Mouse (Mus musculus) liver, adult 2 months (tissue): ENCODE data around the gene Dcst2. TPM values are rescaled to one million over a fixed set of nuclear protein-coding genes. Genes with fewer than 3 reads are reported as not detected.

Experiments
- DNase-seq: peaks from one replicate; pipeline ENCODE4 v3.0.0-alpha.2; 2011; ENCODE audit warnings: low read depth, low spot score; ENCODE audit errors: extremely low read depth
- H3K27ac ChIP-seq: fragments of 200-500 bp; replicated peaks from 2 replicates; pipeline ENCODE4 v1.5.1; 2012; ENCODE audit warnings: low read depth, mild to moderate bottlenecking, control low read depth, inconsistent platforms, low read length; ENCODE audit not compliant: insufficient read depth
- H3K27me3 ChIP-seq: fragments of 200-500 bp; 2 replicates; pipeline ENCODE4 v1.6.1; 2012; ENCODE audit warnings: mild to moderate bottlenecking, moderate library complexity, low read length, inconsistent platforms; ENCODE audit not compliant: control insufficient read depth, insufficient read depth
- H3K36me3 ChIP-seq: fragments of 200-500 bp; 2 replicates; pipeline ENCODE4 v1.6.1; 2012; ENCODE audit warnings: low read length, inconsistent platforms; ENCODE audit not compliant: control insufficient read depth, insufficient read depth
- H3K4me1 ChIP-seq: fragments of 200-500 bp; 2 replicates; pipeline ENCODE4 v1.6.1; 2011; ENCODE audit warnings: low read length; ENCODE audit not compliant: control insufficient read depth, insufficient read depth
- H3K4me3 ChIP-seq: fragments of 200-500 bp; 2 replicates; pipeline ENCODE4 v1.5.1; 2011; ENCODE audit warnings: low read depth, mild to moderate bottlenecking, control low read depth, low read length, moderate library complexity; ENCODE audit not compliant: insufficient read depth
- H3K79me2 ChIP-seq: fragments of 200-500 bp; 2 replicates; pipeline ENCODE4 v1.6.1; 2012; ENCODE audit warnings: inconsistent platforms, mild to moderate bottlenecking, low read length, moderate library complexity; ENCODE audit not compliant: control insufficient read depth, insufficient read depth
- H3K9ac ChIP-seq: fragments of 200-500 bp; 2 replicates; pipeline ENCODE4 v1.6.1; 2012; ENCODE audit warnings: low read depth, mild to moderate bottlenecking, control low read depth, inconsistent platforms, low read length
- CTCF ChIP-seq: fragments of 200-500 bp; IDR thresholded peaks from 2 replicates; pipeline ENCODE4 v1.5.1; 2011; ENCODE audit warnings: low read depth, low read length, control low read depth
- POLR2A ChIP-seq: fragments of 200-500 bp; IDR thresholded peaks from 2 replicates; pipeline ENCODE4 v1.6.1; 2011; ENCODE audit warnings: low read length, control low read depth; ENCODE audit not compliant: insufficient read depth; ENCODE audit errors: extremely low read depth
- WGBS: fragments of 180-500 bp; shearing (Covaris S2); methylation state at CpG from one replicate; pipeline ENCODE4 v1.1.7; 2018; 5-methylcytosine and 5-hydroxymethylcytosine counted together
- polyA plus RNA-seq: library from polyadenylated mRNA; depleted of rRNA; stranded (reverse); fragments of >200 nt; gene quantifications from 2 replicates; pipeline ENCODE4 v1.2.3, GENCODE M21; 2012
- total RNA-seq: library from RNA; depleted of rRNA; stranded (reverse); fragments of >200 nt; gene quantifications from 2 replicates; pipeline ENCODE4 v1.2.3, GENCODE M21; 2014

Dcst2 gene
- total and polyA plus RNA-seq, 2 experiments = not detected

GRCm38 (mm10) chr3:89320581-89321182, 41.1 kb upstream of the Dcst2 start:
- DNase-seq = no peak
- 3% methylated on average over 38 of the region's 41 CpGs for WGBS
- no peak overlapping the region for H3K27ac ChIP-seq
- peaks cover 21% of the 10 kb centered on the region for H3K4me1 ChIP-seq
- H3K4me3 ChIP-seq = peak overlapping the region; percentile 0; the same call in 1 of the 2 replicates
- no peaks in the 10 kb centered on the region for H3K79me2 ChIP-seq
- peaks cover 46% of the 10 kb centered on the region for H3K27me3 ChIP-seq
- no peak for TF ChIP-seq CTCF
- H3K9ac ChIP-seq = no peak overlapping the region
- no peaks in the 10 kb centered on the region for H3K36me3 ChIP-seq

GRCm38 (mm10) chr3:89321183-89322130, 40.3 kb upstream of the Dcst2 start:
- H3K27ac ChIP-seq = no peak overlapping the region
- no peaks in the 10 kb centered on the region for H3K36me3 ChIP-seq
- peaks cover 18% of the 10 kb centered on the region for H3K4me1 ChIP-seq
- peak overlapping the region; percentile 16; the same call in 1 of the 2 replicates for H3K4me3 ChIP-seq
- H3K79me2 ChIP-seq = no peaks in the 10 kb centered on the region
- WGBS = 2% methylated on average over 65 of the region's 66 CpGs
- no peak for TF ChIP-seq CTCF
- no peak for DNase-seq
- H3K27me3 ChIP-seq = peaks cover 46% of the 10 kb centered on the region
- H3K9ac ChIP-seq = no peak overlapping the region

- no peak for TF ChIP-seq CTCF
- TF ChIP-seq POLR2A = no peak
- peaks cover 46% of the 10 kb centered on the region for H3K27me3 ChIP-seq
- no peaks in the 10 kb centered on the region for H3K79me2 ChIP-seq
- H3K9ac ChIP-seq = no peak overlapping the region; the same call in 1 of the 2 replicates
- H3K4me3 ChIP-seq = peak overlapping the region; percentile 42; the same call in 1 of the 2 replicates
- no peaks in the 10 kb centered on the region for H3K36me3 ChIP-seq
- no peak overlapping the region for H3K27ac ChIP-seq
- 4% methylated on average over 14 of the region's 14 CpGs for WGBS
- peaks cover 17% of the 10 kb centered on the region for H3K4me1 ChIP-seq
- DNase-seq = no peak
Measured at GRCm38 (mm10) chr3:89322131-89322500, 39.7 kb upstream of the Dcst2 start.

GRCm38 (mm10) chr3:89322514-89323165, 39.1 kb upstream of the Dcst2 start, which contains the start of gene Efna3:
Gene Efna3 (minus strand): TSS chr3:89322965.
- Histone ChIP-seq H3K4me1 (peaks cover 17% of the 10 kb centered on the region), H3K36me3 (no peaks in the 10 kb centered on the region), H3K4me3 (peak within 1 kb of the TSS; percentile 42; the same call in 1 of the 2 replicates), H3K27ac (no peak within 1 kb of the TSS), H3K79me2 (no peaks in the 10 kb centered on the region), H3K27me3 (peaks cover 46% of the 10 kb centered on the region), H3K9ac (peak within 1 kb of the TSS; percentile 40)
- no peak for TF ChIP-seq POLR2A
- TF ChIP-seq CTCF = no peak
- DNase-seq = no peak
- 3% methylated on average over 53 of the region's 53 CpGs for WGBS

GRCm38 (mm10) chr3:89325882-89326281, 35.9 kb upstream of the Dcst2 start:
- no peaks in the 10 kb centered on the region for H3K79me2 ChIP-seq
- TF ChIP-seq POLR2A (no peak), CTCF (no peak)
- H3K4me3 ChIP-seq = no peak overlapping the region
- H3K27me3 ChIP-seq = peaks cover 23% of the 10 kb centered on the region
- H3K36me3 ChIP-seq = no peaks in the 10 kb centered on the region
- no peak overlapping the region for H3K27ac ChIP-seq
- no peak overlapping the region for H3K9ac ChIP-seq
- no peak for DNase-seq
- H3K4me1 ChIP-seq = peaks cover 15% of the 10 kb centered on the region
- WGBS = 94% methylated on average over 8 of the region's 8 CpGs
